Mouse (Mus musculus) ES-E14 (cell line): Measurements from ENCODE around the gene Srp14. TPM values are rescaled to one million over a fixed set of nuclear protein-coding genes. Genes with fewer than 3 reads are reported as not detected.

Experiments
- DNase-seq: peaks from one replicate; pipeline ENCODE4 v3.0.0-alpha.2; 2013; ENCODE audit warnings: low read depth, low spot score
- H3K27ac ChIP-seq: 2 replicates; pipeline ENCODE4 v1.5.1; 2012; ENCODE audit warnings: low read depth, mild to moderate bottlenecking, low read length, moderate library complexity, mixed read lengths; ENCODE audit not compliant: poor library complexity, insufficient read depth, severe bottlenecking
- H3K36me3 ChIP-seq: 2 replicates; pipeline ENCODE4 v1.6.1; 2012; ENCODE audit warnings: mild to moderate bottlenecking, low read length, moderate library complexity, mixed read lengths; ENCODE audit not compliant: control insufficient read depth, poor library complexity, insufficient read depth, severe bottlenecking
- H3K4me1 ChIP-seq, 2 experiments: fragments of 150-350 bp in 1 of 2; sonication (generic) in 1 of 2; 2 replicates each; pipeline ENCODE4 v1.6.1; 2012; ENCODE audit warnings: low read length in 2 of 2, mild to moderate bottlenecking in 1 of 2, mixed read lengths in 1 of 2; ENCODE audit not compliant: control insufficient read depth in 2 of 2, insufficient read depth in 2 of 2, poor library complexity in 1 of 2
- H3K4me3 ChIP-seq, 2 experiments: fragments of 150-350 bp in 1 of 2; sonication (generic) in 1 of 2; 2 replicates each; pipeline ENCODE4 v1.5.1; 2012; ENCODE audit warnings: low read length in 2 of 2, low read depth in 1 of 2, mild to moderate bottlenecking in 1 of 2, mixed read lengths in 1 of 2; ENCODE audit not compliant: insufficient read depth in 1 of 2, poor library complexity in 1 of 2, severe bottlenecking in 1 of 2
- H3K9ac ChIP-seq: 2 replicates; pipeline ENCODE4 v1.6.1; 2012; ENCODE audit warnings: low read depth, mild to moderate bottlenecking, low read length, mixed read lengths; ENCODE audit not compliant: poor library complexity, insufficient read depth, severe bottlenecking
- H3K9me3 ChIP-seq: fragments of 150-350 bp; sonication (generic); 2 replicates; pipeline ENCODE4 v1.6.1; 2012; ENCODE audit warnings: low read depth, mild to moderate bottlenecking, low read length; ENCODE audit not compliant: control insufficient read depth, insufficient read depth
- CHD2 ChIP-seq: IDR thresholded peaks from 2 replicates; pipeline ENCODE4 v1.6.1; 2014; ENCODE audit warnings: mild to moderate bottlenecking, low read depth, low read length, inconsistent platforms
- HCFC1 ChIP-seq: IDR thresholded peaks from 2 replicates; pipeline ENCODE4 v1.6.1; 2012; ENCODE audit warnings: low read length, inconsistent platforms, borderline replicate concordance; ENCODE audit not compliant: insufficient read depth
- MAFK ChIP-seq: IDR thresholded peaks from 2 replicates; pipeline ENCODE4 v1.6.1; 2014; ENCODE audit warnings: mild to moderate bottlenecking, low read depth, low read length, inconsistent platforms; ENCODE audit not compliant: insufficient read depth
- ZC3H11A ChIP-seq: IDR thresholded peaks from 2 replicates; pipeline ENCODE4 v1.6.1; 2012; ENCODE audit warnings: low read depth, mild to moderate bottlenecking, inconsistent platforms, low read length, borderline replicate concordance
- ZNF384 ChIP-seq: IDR thresholded peaks from 2 replicates; pipeline ENCODE4 v1.6.1; 2012; ENCODE audit warnings: low read depth, low read length, inconsistent platforms
- in situ Hi-C, 2 experiments: fragments of 600-800 bp; cut with MboI; formaldehyde crosslinking; loops; one replicate each; pipeline ENCODE4 v1.15.1; 2025; ENCODE audit warnings: low sequenced_read_pairs in 2 of 2, inconsistent platforms in 1 of 2; ENCODE audit not compliant: unreplicated experiment in 2 of 2
- total RNA-seq: library from RNA; depleted of rRNA; stranded (reverse); fragments of 300-350 nt; gene quantifications from 2 replicates; pipeline ENCODE4 v1.2.3, GENCODE M21; 2012

The Srp14 gene
- total RNA-seq, 1 experiment, result 191 TPM

- Histone ChIP-seq H3K27ac (no peak overlapping the region), H3K9me3 (no peaks in the 10 kb centered on the region), H3K9ac (peak overlapping the region; percentile 40), H3K4me3 (peak overlapping the region; percentile 43 to 58), H3K4me1 (peaks cover 7 to 18% of the 10 kb centered on the region in 2 experiments; a peak in 2 of 4 replicates), H3K36me3 (no peaks in the 10 kb centered on the region)
- in situ Hi-C loops, result no loop called here
- TF ChIP-seq HCFC1, result no peak
- TF ChIP-seq ZNF384, result no peak
- TF ChIP-seq ZC3H11A, result no peak
- TF ChIP-seq MAFK, result no peak
- no peak for TF ChIP-seq CHD2
- no peak for DNase-seq
Observed at GRCm38 (mm10) chr2:118509688-118510446, 30.4 kb upstream of the Srp14 start.

GRCm38 (mm10) chr2:118507126-118507525 lies 27.6 kb upstream of the Srp14 start:
- H3K9ac ChIP-seq, result no peak overlapping the region
- H3K9me3 ChIP-seq, result no peaks in the 10 kb centered on the region
- no peak for DNase-seq
- TF ChIP-seq ZC3H11A (no peak), CHD2 (no peak), ZNF384 (no peak), MAFK (no peak), HCFC1 (no peak)
- in situ Hi-C loops, result no loop called here
- peaks cover 4 to 9% of the 10 kb centered on the region in 2 experiments; a peak in 2 of 4 replicates for H3K4me1 ChIP-seq
- no peak overlapping the region for H3K4me3 ChIP-seq
- H3K27ac ChIP-seq, result no peak overlapping the region
- H3K36me3 ChIP-seq, result no peaks in the 10 kb centered on the region

DNA sequence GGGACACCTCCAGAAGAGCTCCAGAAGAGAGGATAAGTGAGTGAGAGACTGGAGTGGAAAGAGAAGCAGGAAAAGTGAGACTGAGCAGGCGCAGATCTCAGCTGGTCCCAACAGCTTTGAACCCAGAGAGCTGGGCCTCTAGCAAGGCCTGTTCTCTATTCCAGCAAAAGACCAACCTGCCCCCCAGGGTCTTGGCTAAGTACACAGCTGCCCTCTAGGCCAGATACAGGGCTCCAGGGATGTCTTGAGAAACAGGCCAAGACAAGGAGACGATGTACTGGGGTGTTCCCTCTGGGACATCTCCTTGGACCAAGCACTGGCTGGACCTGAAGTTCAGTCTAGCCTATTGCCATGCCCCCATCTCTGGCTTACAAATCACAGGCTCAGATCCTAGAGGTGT lies 20.7 kb upstream of the Srp14 start:
- no peaks in the 10 kb centered on the region for H3K9me3 ChIP-seq
- no peaks in the 10 kb centered on the region for H3K4me1 ChIP-seq
- no peak for DNase-seq
- H3K9ac ChIP-seq, result no peak overlapping the region
- H3K4me3 ChIP-seq, result no peak overlapping the region
- no peak overlapping the region for H3K27ac ChIP-seq
- H3K36me3 ChIP-seq, result no peaks in the 10 kb centered on the region
- no peak for TF ChIP-seq MAFK
- TF ChIP-seq ZNF384, result no peak
- no peak for TF ChIP-seq HCFC1
- TF ChIP-seq CHD2, result no peak
- no peak for TF ChIP-seq ZC3H11A
- in situ Hi-C loops, result no loop called here

DNA sequence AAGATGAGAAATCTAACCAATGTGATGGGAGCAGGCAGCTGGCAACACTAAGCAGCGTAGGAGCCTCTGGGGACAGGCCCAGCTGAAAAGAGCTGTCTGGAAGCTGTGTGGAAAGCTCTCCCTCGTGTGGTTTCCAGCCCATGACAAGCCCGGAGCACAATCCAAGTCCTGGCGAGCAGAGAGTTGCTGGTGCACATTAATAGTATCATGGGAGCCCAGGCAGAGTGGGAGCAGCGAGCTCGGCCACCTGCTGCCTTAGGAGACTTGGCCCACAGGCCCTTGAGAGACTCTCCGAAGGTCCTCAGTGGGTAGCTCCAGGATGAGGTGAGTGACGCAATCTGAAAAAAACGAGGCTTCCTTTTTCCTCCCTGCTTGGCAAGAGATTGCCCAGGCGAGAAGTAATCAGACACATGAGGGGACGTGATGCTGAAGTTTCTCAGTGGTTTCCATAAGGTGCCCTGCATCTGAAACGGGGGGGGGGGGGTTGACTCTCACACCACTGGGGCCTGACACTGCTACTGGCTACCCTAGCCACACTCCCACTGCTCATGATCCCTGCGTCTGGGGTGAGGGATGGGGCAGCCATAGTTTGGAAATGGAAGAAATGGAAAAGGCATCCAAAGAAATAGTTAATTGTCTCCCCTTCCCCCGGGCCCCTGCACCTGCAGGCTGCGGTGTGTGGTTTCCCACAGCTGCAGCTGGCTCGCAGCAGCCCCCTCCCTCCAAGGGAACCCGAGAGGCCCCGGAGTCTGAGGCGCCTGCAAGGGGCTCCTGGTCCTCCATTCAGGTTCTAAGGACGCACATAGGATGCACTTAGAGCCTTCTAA lies 19.8 kb upstream of the Srp14 start:
- H3K9ac ChIP-seq, result no peak overlapping the region
- H3K4me1 ChIP-seq, result peaks cover 0 to 2% of the 10 kb centered on the region in 2 experiments; a peak in 1 of 4 replicates
- DNase-seq, result no peak
- no peaks in the 10 kb centered on the region for H3K9me3 ChIP-seq
- in situ Hi-C loops, result loop anchor here in 1 of 2 experiments (25.0 kb wide), 1 partner anchor 388 kb away; no protein-coding TSS in a partner anchor
- no peaks in the 10 kb centered on the region for H3K36me3 ChIP-seq
- H3K4me3 ChIP-seq, result no peak overlapping the region
- H3K27ac ChIP-seq, result no peak overlapping the region
- no peak for TF ChIP-seq MAFK
- no peak for TF ChIP-seq ZNF384
- TF ChIP-seq CHD2, result no peak
- TF ChIP-seq ZC3H11A, result no peak
- no peak for TF ChIP-seq HCFC1
